In genomic region chr2:52857611-52858528, GRCm38 (mm10) we compare ENCODE assay signal across 8 mouse cellular contexts. TPM values are rescaled to one million over a fixed set of nuclear protein-coding genes. Genes with fewer than 3 reads are reported as not detected.
DNase-seq lines count a peak whose midpoint lies in the region; ATAC-seq lines count a peak whose summit lies in the region.

Gene Fmnl2 (plus strand): TSS chr2:52857860.

- H3K4me1 ChIP-seq in hindbrain, embryonic 11.5 days (replicated peaks; ENCODE audit: control insufficient read depth, insufficient read depth, low read length) = 0 out of 2 replicates have a peak, but pooled peaks cover 2% of the 10 kb centered on the region
- peaks cover 28% of the 10 kb centered on the region for H3K4me1 ChIP-seq in lung, embryonic 15.5 days

- peak; percentile 93 for ATAC-seq in hindbrain, embryonic 11.5 days (ENCODE audit: low FRiP score)
- ATAC-seq in lung, embryonic 15.5 days (ENCODE audit: borderline replicate concordance, extremely low read depth, low FRiP score, low TSS enrichment) = peak; percentile 90

- peak within 1 kb of the TSS; percentile 90 for H3K27ac ChIP-seq in hindbrain, embryonic 11.5 days (ENCODE audit: low read depth, low read length)
- peak within 1 kb of the TSS; percentile 65 for H3K27ac ChIP-seq in lung, embryonic 15.5 days

- DNase-seq in Muller cell, postnatal 12 days (ENCODE audit: inconsistent ontology term) = peak; percentile 86
- peak; percentile 84 for DNase-seq in cerebellum, adult 9-11 months
- peak; percentile 39 to 58 for DNase-seq in frontal cortex, postnatal 14 days (ENCODE audit: low spot score in 2 of 2)
- peak; percentile 88 for DNase-seq in hindbrain, embryonic 11.5 days (ENCODE audit: low spot score)
- DNase-seq in layer of hippocampus, adult 9-11 months = peak; percentile 59
- peak; percentile 67 for DNase-seq in ovary, postnatal 14 days (ENCODE audit: low spot score)
- DNase-seq in thymus, postnatal 25 days = peak; percentile 32

- peak within 1 kb of the TSS; percentile 80 for H3K4me2 ChIP-seq in hindbrain, embryonic 11.5 days (replicated peaks; ENCODE audit: low read depth, low read length)
- peak within 1 kb of the TSS; percentile 99 for H3K4me2 ChIP-seq in lung, embryonic 15.5 days

- no peaks in the 10 kb centered on the region for H3K9me3 ChIP-seq in hindbrain, embryonic 11.5 days (ENCODE audit: control insufficient read depth, low read length)
- H3K9me3 ChIP-seq in lung, embryonic 15.5 days = no peaks in the 10 kb centered on the region

- under 1% methylated on average over 85 of the region's 114 CpGs for WGBS in hindbrain, embryonic 11.5 days
- under 1% methylated on average over 114 of the region's 114 CpGs for WGBS in lung, embryonic 15.5 days

- peak within 1 kb of the TSS; percentile 98 for H3K4me3 ChIP-seq in hindbrain, embryonic 11.5 days (ENCODE audit: low read depth, low read length)
- peak within 1 kb of the TSS; percentile 80 for H3K4me3 ChIP-seq in lung, embryonic 15.5 days

- H3K36me3 ChIP-seq in hindbrain, embryonic 11.5 days (ENCODE audit: control insufficient read depth, insufficient read depth, low read length) = no peaks in the 10 kb centered on the region
- H3K36me3 ChIP-seq in lung, embryonic 15.5 days = no peaks in the 10 kb centered on the region

- no peaks in the 10 kb centered on the region for H3K27me3 ChIP-seq in hindbrain, embryonic 11.5 days (ENCODE audit: control insufficient read depth, insufficient read depth, low read length)
- H3K27me3 ChIP-seq in lung, embryonic 15.5 days = no peaks in the 10 kb centered on the region

- peak within 1 kb of the TSS; percentile 95 for H3K9ac ChIP-seq in hindbrain, embryonic 11.5 days (ENCODE audit: low read depth, low read length)
- peak within 1 kb of the TSS; percentile 79 for H3K9ac ChIP-seq in lung, embryonic 15.5 days

RNA-seq across cellular contexts. Expression of gene Fmnl2, which starts in this region (rescaled TPM):
- 10.1 and 19.5 TPM in 2 replicates for polyA plus RNA-seq in hindbrain, embryonic 11.5 days (2014; fragmentation: Nextera tagmentation; extraction: Ambion mirVana)
- polyA plus RNA-seq in lung, embryonic 15.5 days (2015; fragmentation: Nextera tagmentation; extraction: Ambion mirVana) = 3.7 TPM in 2 replicates

Comparison
In these comparisons a context has a peak if more than half of its experiments do, and no peak if none do; other contexts are left out.
1. Peak in every context shown above with its lines: DNase-seq, ATAC-seq, H3K4me3 ChIP-seq and H3K27ac ChIP-seq.
2. DNase-seq: peak in every context shown above with its lines; median percentile 88 in hindbrain, embryonic 11.5 days; 86 in Muller cell, postnatal 12 days; 84 in cerebellum, adult 9-11 months; 67 in ovary, postnatal 14 days; 59 in layer of hippocampus, adult 9-11 months; 48 in frontal cortex, postnatal 14 days; 32 in thymus, postnatal 25 days.